Mouse (Mus musculus): ENCODE measurements around the gene Krtap9-5. TPM values are rescaled to one million over a fixed set of nuclear protein-coding genes. Genes with fewer than 3 reads are reported as not detected.

Krtap9-5 gene
- polyA plus RNA-seq, 1 experiment from 2014 or later: not detected

DNA sequence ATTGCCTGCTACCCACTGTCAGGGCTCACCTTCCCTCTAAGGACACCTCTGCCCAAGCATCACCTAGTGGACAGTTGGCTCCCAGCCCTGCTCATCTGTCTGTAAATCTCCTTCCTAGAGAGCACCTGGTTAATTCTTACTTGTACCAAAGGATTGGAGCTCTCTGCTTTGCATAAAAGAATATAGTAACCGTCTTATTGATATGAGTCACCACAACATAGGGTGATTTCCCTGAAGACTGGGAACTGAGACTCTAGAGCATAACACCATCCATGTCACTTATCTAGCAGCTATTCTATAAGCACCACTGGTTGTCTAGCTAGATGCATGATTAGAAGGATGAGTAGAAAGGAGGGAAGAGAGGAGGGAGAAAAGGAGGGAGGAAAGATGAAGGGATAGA, 35.2 kb downstream of the Krtap9-5 start:
- H3K27me3 ChIP-seq (ENCODE audit: control insufficient read depth, insufficient read depth, low read length): no peaks in the 10 kb centered on the region
- no peak overlapping the region for H3K27ac ChIP-seq (ENCODE audit: low read depth, low read length)
- H3K4me3 ChIP-seq (ENCODE audit: low read depth, low read length): no peak overlapping the region
- no peaks in the 10 kb centered on the region for H3K36me3 ChIP-seq (ENCODE audit: control insufficient read depth, insufficient read depth, low read length)
- H3K9ac ChIP-seq (ENCODE audit: low read depth, low read length): no peak overlapping the region
- no peaks in the 10 kb centered on the region for H3K9me3 ChIP-seq (ENCODE audit: control insufficient read depth, low read length)
- ATAC-seq (ENCODE audit: low FRiP score) (no peak), DNase-seq (ENCODE audit: low spot score) (no peak)
- WGBS: 88% methylated on average over 1 of the region's 1 CpGs
- H3K4me2 ChIP-seq (replicated peaks; ENCODE audit: low read depth, low read length): no peak overlapping the region
- H3K4me1 ChIP-seq (replicated peaks; ENCODE audit: control insufficient read depth, insufficient read depth, low read length): no peaks in the 10 kb centered on the region

DNA sequence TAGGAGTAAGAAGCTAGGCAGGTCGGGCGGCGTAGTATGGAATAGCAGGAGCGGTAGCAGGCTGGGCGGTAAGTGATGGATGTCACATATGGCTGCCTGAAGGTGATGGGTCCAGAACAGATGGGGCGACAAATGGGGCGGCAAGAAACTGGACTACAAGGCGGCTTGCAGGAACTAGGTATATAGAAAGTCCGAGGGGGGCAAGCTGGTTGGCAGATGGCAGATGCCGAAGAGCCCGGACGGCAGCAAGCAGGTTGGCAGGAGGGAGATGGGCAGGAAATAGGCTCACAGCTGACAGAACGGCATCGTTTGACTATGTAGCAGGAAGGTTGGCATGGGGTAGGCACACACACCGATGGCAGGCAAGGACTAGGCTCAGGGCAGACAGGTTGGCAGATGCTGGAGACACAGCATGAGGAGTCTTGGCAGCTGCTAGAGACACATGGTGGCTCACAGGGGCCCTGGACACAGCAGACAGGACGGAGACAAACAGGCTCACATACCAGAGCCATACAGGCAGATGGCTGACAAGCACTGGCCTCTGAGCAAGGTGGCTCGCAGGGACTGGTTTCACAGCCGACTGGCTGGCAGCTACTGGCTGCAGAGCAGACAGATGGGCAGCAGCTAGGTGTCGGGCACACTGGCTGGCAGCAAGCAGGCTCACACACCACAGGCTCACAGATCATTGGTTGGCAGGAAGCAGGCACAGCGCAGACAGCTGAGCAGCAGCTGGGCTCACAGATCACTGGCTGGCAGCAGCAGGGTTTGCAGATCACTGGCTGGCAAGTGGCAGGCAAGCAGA, 37.2 kb downstream of the Krtap9-5 start:
- Histone ChIP-seq H3K4me1 (replicated peaks; ENCODE audit: control insufficient read depth, insufficient read depth, low read length) (no peaks in the 10 kb centered on the region), H3K27ac (ENCODE audit: low read depth, low read length) (no peak overlapping the region), H3K36me3 (ENCODE audit: control insufficient read depth, insufficient read depth, low read length) (no peaks in the 10 kb centered on the region), H3K9ac (ENCODE audit: low read depth, low read length) (no peak overlapping the region), H3K9me3 (ENCODE audit: control insufficient read depth, low read length) (no peaks in the 10 kb centered on the region), H3K4me2 (replicated peaks; ENCODE audit: low read depth, low read length) (no peak overlapping the region), H3K4me3 (ENCODE audit: low read depth, low read length) (no peak overlapping the region), H3K27me3 (ENCODE audit: control insufficient read depth, insufficient read depth, low read length) (no peaks in the 10 kb centered on the region)
- 85% methylated on average over 20 of the region's 20 CpGs for WGBS
- DNase-seq (ENCODE audit: low spot score) (no peak), ATAC-seq (ENCODE audit: low FRiP score) (no peak)

DNA sequence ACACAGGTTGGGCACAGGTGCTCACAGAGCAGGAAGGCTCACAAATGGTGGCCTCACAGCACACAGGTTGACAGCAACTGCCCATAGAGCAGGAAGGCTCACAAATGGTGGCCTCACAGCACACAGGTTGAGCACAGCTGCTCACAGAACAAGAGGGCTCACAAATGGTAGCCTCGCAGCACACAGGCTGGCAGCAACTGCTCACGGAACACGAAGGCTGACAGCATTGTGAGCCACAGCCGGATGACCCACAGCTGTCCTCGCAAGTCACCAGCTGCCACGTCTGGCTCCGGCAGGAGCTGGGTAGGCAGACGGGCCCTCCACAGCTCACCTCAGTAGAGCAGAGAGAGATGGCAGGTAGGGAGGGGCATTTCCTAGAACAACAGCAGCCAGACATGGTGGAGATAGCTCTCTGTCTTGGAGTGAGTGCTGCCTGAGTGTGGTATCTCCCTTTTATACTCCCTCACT, 37.9 kb downstream of the Krtap9-5 start, which contains the start of gene Krtap16-1:
Krtap16-1 (minus strand) TSS at position 418 of the 468 bp plus-strand sequence.
- ATAC-seq (ENCODE audit: low FRiP score) (no peak), DNase-seq (ENCODE audit: low spot score) (no peak)
- Histone ChIP-seq H3K4me1 (replicated peaks; ENCODE audit: control insufficient read depth, insufficient read depth, low read length) (no peaks in the 10 kb centered on the region), H3K36me3 (ENCODE audit: control insufficient read depth, insufficient read depth, low read length) (no peaks in the 10 kb centered on the region), H3K4me2 (replicated peaks; ENCODE audit: low read depth, low read length) (no peak within 1 kb of the TSS), H3K27ac (ENCODE audit: low read depth, low read length) (no peak within 1 kb of the TSS), H3K4me3 (ENCODE audit: low read depth, low read length) (no peak within 1 kb of the TSS), H3K9ac (ENCODE audit: low read depth, low read length) (no peak within 1 kb of the TSS), H3K9me3 (ENCODE audit: control insufficient read depth, low read length) (no peaks in the 10 kb centered on the region), H3K27me3 (ENCODE audit: control insufficient read depth, insufficient read depth, low read length) (no peaks in the 10 kb centered on the region)
- 84% methylated on average over 8 of the region's 8 CpGs for WGBS

DNA sequence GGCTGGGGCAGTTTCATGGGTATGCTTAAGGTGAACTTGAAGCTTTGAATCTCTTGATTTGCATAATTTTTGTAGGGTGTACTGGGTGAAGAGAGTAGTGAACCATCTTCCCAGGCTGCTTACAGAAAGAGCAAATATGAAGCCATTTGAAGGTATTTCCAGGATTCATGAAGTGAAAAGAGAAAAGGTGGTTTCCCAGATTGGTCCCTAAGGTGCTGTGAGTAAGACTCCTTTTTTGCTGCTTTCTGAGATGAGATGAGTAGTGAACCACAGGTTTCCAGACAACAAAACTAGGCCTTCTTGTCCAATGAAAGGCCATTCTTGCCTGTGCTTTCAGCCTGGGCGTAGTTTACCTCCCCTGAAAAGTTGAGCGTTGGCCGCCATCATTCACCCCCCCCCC, 40.3 kb downstream of the Krtap9-5 start:
- Histone ChIP-seq H3K4me3 (ENCODE audit: low read depth, low read length) (no peak overlapping the region), H3K36me3 (ENCODE audit: control insufficient read depth, insufficient read depth, low read length) (no peaks in the 10 kb centered on the region), H3K4me1 (replicated peaks; ENCODE audit: control insufficient read depth, insufficient read depth, low read length) (no peaks in the 10 kb centered on the region), H3K9me3 (ENCODE audit: control insufficient read depth, low read length) (no peaks in the 10 kb centered on the region), H3K9ac (ENCODE audit: low read depth, low read length) (no peak overlapping the region), H3K27ac (ENCODE audit: low read depth, low read length) (no peak overlapping the region), H3K4me2 (replicated peaks; ENCODE audit: low read depth, low read length) (no peak overlapping the region), H3K27me3 (ENCODE audit: control insufficient read depth, insufficient read depth, low read length) (no peaks in the 10 kb centered on the region)
- DNase-seq (ENCODE audit: low spot score): no peak
- WGBS: 91% methylated on average over 3 of the region's 3 CpGs
- no peak for ATAC-seq (ENCODE audit: low FRiP score)

DNA sequence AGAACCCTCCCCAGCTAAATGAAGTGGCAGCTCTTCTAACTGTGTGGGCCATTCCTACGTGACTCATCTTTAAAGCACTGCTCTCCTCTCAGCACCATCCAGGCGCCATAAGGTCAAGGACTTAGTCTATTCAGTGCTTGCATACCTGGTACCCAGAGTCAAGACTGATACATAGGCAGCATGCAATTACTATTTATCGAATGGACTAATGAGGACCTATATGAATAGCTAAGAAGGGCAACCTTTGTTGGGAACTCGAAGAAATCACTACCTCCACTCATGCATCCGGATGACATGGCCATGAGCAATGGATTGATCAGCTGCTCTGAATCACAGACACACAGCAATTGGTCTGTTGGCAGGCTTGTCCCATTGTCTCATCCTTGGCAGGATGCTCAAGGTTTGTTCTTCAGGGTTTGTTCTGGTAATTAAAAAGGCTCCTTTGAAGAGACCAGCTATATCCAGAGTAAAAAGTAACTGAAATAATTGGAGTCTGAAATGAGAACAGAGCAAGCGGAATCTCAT, 41.7 kb downstream of the Krtap9-5 start:
- H3K36me3 ChIP-seq (ENCODE audit: control insufficient read depth, insufficient read depth, low read length): no peaks in the 10 kb centered on the region
- 84% methylated on average over 6 of the region's 6 CpGs for WGBS
- no peak overlapping the region for H3K4me3 ChIP-seq (ENCODE audit: low read depth, low read length)

DNA sequence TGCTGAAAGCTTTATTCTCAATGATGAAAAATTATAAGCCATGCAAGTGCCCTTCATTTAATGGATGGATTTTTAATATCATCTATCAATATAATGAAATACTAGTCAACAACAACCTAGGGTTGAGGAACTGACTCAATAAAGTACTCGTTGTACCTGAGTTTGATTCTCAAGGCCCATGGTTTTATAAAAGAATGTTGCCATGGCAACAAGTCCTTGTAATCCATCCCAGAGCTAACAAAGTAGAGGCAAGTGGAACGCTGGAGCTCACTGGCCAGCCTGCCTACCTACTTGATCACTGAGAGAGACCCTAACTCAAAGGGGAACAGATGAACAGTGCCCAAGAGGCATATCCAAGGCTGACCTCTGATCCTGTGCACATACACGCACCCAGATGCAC, 42.3 kb downstream of the Krtap9-5 start:
- no peak overlapping the region for H3K27ac ChIP-seq (ENCODE audit: low read depth, low read length)
- H3K27me3 ChIP-seq (ENCODE audit: control insufficient read depth, insufficient read depth, low read length): no peaks in the 10 kb centered on the region
- H3K36me3 ChIP-seq (ENCODE audit: control insufficient read depth, insufficient read depth, low read length): no peaks in the 10 kb centered on the region
- DNase-seq (ENCODE audit: low spot score): no peak
- ATAC-seq (ENCODE audit: low FRiP score): no peak
- H3K4me1 ChIP-seq (replicated peaks; ENCODE audit: control insufficient read depth, insufficient read depth, low read length): no peaks in the 10 kb centered on the region
- H3K4me2 ChIP-seq (replicated peaks; ENCODE audit: low read depth, low read length): no peak overlapping the region
- H3K9ac ChIP-seq (ENCODE audit: low read depth, low read length): no peak overlapping the region
- WGBS: 76% methylated on average over 3 of the region's 3 CpGs
- no peak overlapping the region for H3K4me3 ChIP-seq (ENCODE audit: low read depth, low read length)
- no peaks in the 10 kb centered on the region for H3K9me3 ChIP-seq (ENCODE audit: control insufficient read depth, low read length)

More for the DNA sequence above, 41.7 kb downstream of the Krtap9-5 start:
- Histone ChIP-seq H3K27me3 (ENCODE audit: control insufficient read depth, insufficient read depth, low read length) (no peaks in the 10 kb centered on the region), H3K9ac (ENCODE audit: low read depth, low read length) (no peak overlapping the region), H3K4me2 (replicated peaks; ENCODE audit: low read depth, low read length) (no peak overlapping the region), H3K9me3 (ENCODE audit: control insufficient read depth, low read length) (no peaks in the 10 kb centered on the region), H3K4me1 (replicated peaks; ENCODE audit: control insufficient read depth, insufficient read depth, low read length) (no peaks in the 10 kb centered on the region), H3K27ac (ENCODE audit: low read depth, low read length) (no peak overlapping the region)
- ATAC-seq (ENCODE audit: low FRiP score) (no peak), DNase-seq (ENCODE audit: low spot score) (no peak)

DNA sequence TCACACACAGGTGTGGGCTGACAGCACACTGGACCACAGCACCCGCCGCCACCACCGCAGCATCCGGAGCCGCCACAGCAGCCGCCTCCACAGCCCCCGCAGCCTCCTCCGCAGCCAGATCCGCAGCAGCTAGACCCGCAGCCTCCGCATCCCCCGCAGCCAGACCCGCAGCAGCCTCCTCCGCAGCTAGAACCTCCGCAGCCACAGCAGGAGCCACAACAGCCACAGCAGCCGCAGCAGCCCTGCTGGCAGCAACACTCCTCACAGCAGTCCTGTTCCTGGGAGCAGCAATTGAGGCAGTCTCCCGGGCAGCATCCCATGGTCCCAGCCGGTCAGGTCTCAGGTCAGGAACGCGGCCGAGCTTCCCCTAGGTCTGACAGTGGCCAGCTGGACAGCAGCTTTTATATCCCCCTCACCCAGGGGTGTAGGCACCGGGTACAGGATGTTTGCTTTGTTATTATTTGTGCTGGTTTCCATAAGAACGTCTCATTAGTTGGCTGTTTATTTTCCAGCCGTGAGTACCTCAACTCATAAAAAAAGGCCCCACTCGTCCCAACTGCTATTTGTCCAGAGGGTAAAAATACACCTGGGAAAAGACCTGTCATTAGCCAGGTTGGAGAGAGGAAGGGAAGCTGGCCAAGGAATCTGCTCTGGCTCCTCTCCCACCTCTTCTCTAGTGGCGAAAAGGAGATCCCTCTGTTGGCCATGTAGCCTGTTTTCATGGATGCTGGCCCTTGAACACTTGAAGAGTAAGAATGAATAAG, 45.5 kb downstream of the Krtap9-5 start, which contains the start of gene Krtap17-1:
Krtap17-1 (minus strand) TSS at position 375 of the 764 bp plus-strand sequence.
- peak; percentile 2 for DNase-seq (ENCODE audit: low spot score)

DNA sequence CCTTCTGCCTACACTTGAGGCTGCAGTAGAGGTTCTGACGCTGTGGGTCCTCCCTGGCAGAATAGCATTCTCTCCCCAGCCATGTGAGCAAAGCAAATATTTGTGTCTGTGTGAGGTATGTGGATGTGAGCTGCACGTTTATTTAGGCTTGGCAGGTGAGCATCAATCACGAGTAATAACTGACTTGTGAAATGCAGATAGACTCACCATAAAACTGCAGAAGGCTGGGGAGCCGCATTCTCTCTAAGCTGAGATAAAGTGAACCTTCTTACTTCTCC, 46.0 kb downstream of the Krtap9-5 start:
- DNase-seq (ENCODE audit: low spot score) (no peak), ATAC-seq (ENCODE audit: low FRiP score) (no peak)
- Histone ChIP-seq H3K9ac (ENCODE audit: low read depth, low read length) (no peak overlapping the region), H3K4me2 (replicated peaks; ENCODE audit: low read depth, low read length) (no peak overlapping the region), H3K4me3 (ENCODE audit: low read depth, low read length) (no peak overlapping the region), H3K36me3 (ENCODE audit: control insufficient read depth, insufficient read depth, low read length) (no peaks in the 10 kb centered on the region), H3K27me3 (ENCODE audit: control insufficient read depth, insufficient read depth, low read length) (no peaks in the 10 kb centered on the region), H3K4me1 (replicated peaks; ENCODE audit: control insufficient read depth, insufficient read depth, low read length) (no peaks in the 10 kb centered on the region), H3K9me3 (ENCODE audit: control insufficient read depth, low read length) (no peaks in the 10 kb centered on the region), H3K27ac (ENCODE audit: low read depth, low read length) (no peak overlapping the region)
- WGBS: 63% methylated on average over 4 of the region's 4 CpGs

More for the DNA sequence above, 45.5 kb downstream of the Krtap9-5 start, which contains the start of gene Krtap17-1:
- Histone ChIP-seq H3K9me3 (ENCODE audit: control insufficient read depth, low read length) (no peaks in the 10 kb centered on the region), H3K4me1 (replicated peaks; ENCODE audit: control insufficient read depth, insufficient read depth, low read length) (no peaks in the 10 kb centered on the region), H3K27ac (ENCODE audit: low read depth, low read length) (no peak within 1 kb of the TSS), H3K27me3 (ENCODE audit: control insufficient read depth, insufficient read depth, low read length) (no peaks in the 10 kb centered on the region), H3K4me2 (replicated peaks; ENCODE audit: low read depth, low read length) (peak within 1 kb of the TSS; percentile 14; the same call in 1 of the 2 replicates), H3K36me3 (ENCODE audit: control insufficient read depth, insufficient read depth, low read length) (no peaks in the 10 kb centered on the region), H3K4me3 (ENCODE audit: low read depth, low read length) (no peak within 1 kb of the TSS), H3K9ac (ENCODE audit: low read depth, low read length) (peak within 1 kb of the TSS; percentile 34; the same call in 1 of the 2 replicates)
- no peak for ATAC-seq (ENCODE audit: low FRiP score)
- WGBS: 36% methylated on average over 23 of the region's 26 CpGs

All from hindbrain, embryonic 11.5 days (tissue).